ENCODE assay signal across 15 mouse cellular contexts in genomic region chr7:49257234-49257906, GRCm38 (mm10).
DNase-seq lines count a peak whose midpoint lies in the region; ATAC-seq and TF ChIP-seq lines count a peak whose summit lies in the region.
"Had no signal": no experiment of that assay in that cellular context is flagged by ENCODE, and none has a peak within 500 bp of the region (broad histone marks: within the 10 kb centered on the region; RNA-seq: fewer than 3 reads in every experiment).

No protein-coding gene starts in this region.

- intact Hi-C loops in heart, postnatal 36 days (cut with DNase I), result no loop called here

- no peaks in the 10 kb centered on the region for H3K9me3 ChIP-seq in liver, embryonic 12.5 days (replicated peaks)
- H3K9me3 ChIP-seq: embryonic facial prominence, embryonic 13.5 days; forebrain, embryonic 12.5 days; limb, embryonic 12.5 days; megakaryocyte, embryonic 14.5 days had no signal

- H3K4me2 ChIP-seq in liver, embryonic 12.5 days, result no peak overlapping the region
- H3K4me2 ChIP-seq: embryonic facial prominence, embryonic 13.5 days; forebrain, embryonic 12.5 days; limb, embryonic 12.5 days had no signal

- peaks cover 32% of the 10 kb centered on the region for H3K4me1 ChIP-seq in cortical plate, adult 2 months (ENCODE audit: control insufficient read depth, insufficient read depth, low read length)
- no peaks in the 10 kb centered on the region for H3K4me1 ChIP-seq in liver, embryonic 12.5 days

- no peak for ATAC-seq in liver, embryonic 12.5 days

- no peaks in the 10 kb centered on the region for H3K36me3 ChIP-seq in liver, embryonic 12.5 days
- H3K36me3 ChIP-seq: embryonic facial prominence, embryonic 13.5 days; forebrain, embryonic 12.5 days; limb, embryonic 12.5 days had no signal

- H3K9ac ChIP-seq in liver, embryonic 12.5 days, result no peak overlapping the region
- H3K9ac ChIP-seq: embryonic facial prominence, embryonic 13.5 days; forebrain, embryonic 12.5 days; limb, embryonic 12.5 days had no signal

- DNase-seq in heart, adult 11 months, result peak; percentile 89
- no peak for DNase-seq in heart, postnatal 36 days
- DNase-seq in layer of hippocampus, adult 2 months (ENCODE audit: low spot score in 2 of 2), result no peak
- DNase-seq in layer of hippocampus, postnatal 25 days (ENCODE audit: extremely low spot score in 1 of 2, low spot score in 1 of 2), result no peak
- peak; percentile 17 for DNase-seq in R1 (ENCODE audit: low read depth, low spot score)
- DNase-seq in adrenal gland, adult 18-20 months (ENCODE audit: low spot score in 2 of 2), result no peak
- DNase-seq: gastrocnemius, postnatal 10 days; kidney, postnatal 10 days; right cerebral cortex, postnatal 14 days had no signal

- H3K27me3 ChIP-seq in liver, embryonic 12.5 days (replicated peaks), result no peaks in the 10 kb centered on the region; the same call in 1 of the 2 replicates
- H3K27me3 ChIP-seq: embryonic facial prominence, embryonic 13.5 days; limb, embryonic 12.5 days had no signal

- no peak for TF ChIP-seq CTCF in layer of hippocampus, adult 2 months (conservative IDR thresholded peaks at IDR 0.05)
- no peak for TF ChIP-seq CTCF in cortical plate, adult 2 months (IDR thresholded peaks at IDR 0.05; ENCODE audit: extremely low read depth, insufficient read depth, low read length)

- peak overlapping the region; percentile 89 for H3K27ac ChIP-seq in layer of hippocampus, adult 2 months
- H3K27ac ChIP-seq in cortical plate, adult 2 months (ENCODE audit: insufficient read depth, low read length), result peak overlapping the region; percentile 65
- no peak overlapping the region for H3K27ac ChIP-seq in liver, embryonic 12.5 days
- H3K27ac ChIP-seq: forebrain, embryonic 12.5 days; limb, embryonic 12.5 days had no signal

- 76% methylated on average over 13 of the region's 13 CpGs for WGBS in liver, embryonic 12.5 days (ENCODE audit: insufficient replicate concordance)

- no peak overlapping the region for H3K4me3 ChIP-seq in layer of hippocampus, adult 2 months
- no peak overlapping the region for H3K4me3 ChIP-seq in cortical plate, adult 2 months (ENCODE audit: insufficient read depth, low read length)
- H3K4me3 ChIP-seq in liver, embryonic 12.5 days, result no peak overlapping the region
- H3K4me3 ChIP-seq: embryonic facial prominence, embryonic 13.5 days; forebrain, embryonic 12.5 days; limb, embryonic 12.5 days; megakaryocyte, embryonic 14.5 days had no signal

- TF ChIP-seq POLR2A in cortical plate, adult 2 months (IDR thresholded peaks at IDR 0.05; ENCODE audit: extremely low read depth, insufficient read depth, low read length), result no peak

Comparison
In these comparisons a context has a peak if more than half of its experiments do, and no peak if none do; other contexts are left out.
1. DNase-seq: peak in heart, adult 11 months (single experiment) and R1 (single experiment); none in heart, postnatal 36 days (0 of 2), layer of hippocampus, adult 2 months (0 of 2), layer of hippocampus, postnatal 25 days (0 of 2) and adrenal gland, adult 18-20 months (0 of 2).